Mouse (Mus musculus): ENCODE data around the gene Hagh. TPM values are rescaled to one million over a fixed set of nuclear protein-coding genes. Genes with fewer than 3 reads are reported as not detected.

The Hagh gene
- polyA plus RNA-seq, 1 experiment from 2014 or later, result 61.5 TPM

DNA sequence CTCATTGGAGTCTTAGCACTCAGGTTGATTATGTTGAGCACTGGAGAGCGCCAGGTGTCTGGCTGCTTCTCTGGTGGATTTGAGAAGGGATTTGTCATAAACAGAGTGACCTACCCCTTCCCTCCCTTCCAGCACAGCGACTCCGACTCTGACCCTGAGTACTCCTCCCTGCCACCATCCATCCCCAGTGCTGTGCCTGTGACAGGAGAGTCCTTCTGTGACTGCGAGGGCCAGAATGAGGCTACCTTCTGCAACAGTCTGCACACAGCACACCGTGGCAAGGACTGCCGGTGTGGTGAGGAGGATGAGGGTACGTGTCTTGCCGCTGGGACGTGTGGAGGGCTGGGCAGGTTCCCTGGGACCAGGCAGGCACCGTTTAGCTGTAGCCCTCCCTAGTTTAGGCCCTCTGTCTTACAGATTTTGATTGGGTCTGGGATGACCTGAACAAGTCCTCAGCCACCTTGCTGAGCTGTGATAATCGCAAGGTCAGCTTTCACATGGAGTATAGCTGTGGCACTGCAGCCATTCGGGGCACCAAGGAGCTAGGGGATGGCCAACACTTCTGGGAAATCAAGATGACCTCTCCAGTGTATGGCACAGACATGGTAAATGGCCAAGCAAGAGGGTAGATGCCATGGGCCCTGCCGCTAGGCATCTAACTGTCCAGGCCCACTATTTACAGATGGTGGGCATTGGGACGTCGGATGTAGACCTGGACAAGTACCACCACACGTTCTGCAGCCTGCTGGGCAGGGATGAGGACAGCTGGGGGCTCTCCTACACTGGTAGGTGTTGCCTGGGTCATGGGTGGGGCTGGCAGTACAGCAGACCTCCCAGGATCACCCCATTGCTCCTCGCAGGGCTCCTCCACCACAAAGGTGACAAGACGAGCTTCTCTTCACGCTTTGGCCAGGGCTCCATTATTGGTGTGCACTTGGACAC lies 50.5 kb downstream of the Hagh start:
- 89% methylated on average over 19 of the region's 19 CpGs for WGBS
- Histone ChIP-seq H3K27me3 (replicated peaks) (no peaks in the 10 kb centered on the region), H3K9me3 (no peaks in the 10 kb centered on the region), H3K27ac (no peak overlapping the region), H3K4me3 (no peak overlapping the region), H3K9ac (no peak overlapping the region), H3K4me2 (no peak overlapping the region), H3K4me1 (peaks cover 43% of the 10 kb centered on the region), H3K36me3 (replicated peaks) (peaks cover 24% of the 10 kb centered on the region)
- ATAC-seq (replicated peaks), result no peak

DNA sequence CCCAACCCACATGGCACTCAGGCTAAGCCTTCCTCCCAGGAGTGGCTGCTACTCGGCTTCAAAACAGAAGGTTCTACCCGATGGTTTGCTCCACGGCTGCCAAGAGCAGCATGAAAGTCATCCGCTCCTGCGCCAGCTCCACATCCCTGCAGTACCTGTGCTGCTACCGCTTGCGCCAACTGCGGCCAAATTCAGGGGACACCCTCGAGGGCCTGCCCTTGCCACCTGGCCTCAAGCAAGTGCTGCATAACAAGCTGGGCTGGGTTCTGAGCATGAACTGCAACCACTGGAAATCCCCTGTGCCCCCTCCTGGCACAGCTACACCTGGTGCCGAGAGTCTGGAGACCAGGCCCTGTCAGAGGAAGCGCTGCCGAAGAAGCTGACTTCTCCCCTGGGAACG lies 51.4 kb downstream of the Hagh start:
- Histone ChIP-seq H3K4me2 (no peak overlapping the region), H3K9me3 (no peaks in the 10 kb centered on the region), H3K9ac (no peak overlapping the region), H3K27me3 (replicated peaks) (no peaks in the 10 kb centered on the region), H3K4me1 (peaks cover 47% of the 10 kb centered on the region), H3K4me3 (no peak overlapping the region), H3K27ac (no peak overlapping the region), H3K36me3 (replicated peaks) (peaks cover 24% of the 10 kb centered on the region)
- 88% methylated on average over 13 of the region's 13 CpGs for WGBS
- ATAC-seq (replicated peaks), result no peak

DNA sequence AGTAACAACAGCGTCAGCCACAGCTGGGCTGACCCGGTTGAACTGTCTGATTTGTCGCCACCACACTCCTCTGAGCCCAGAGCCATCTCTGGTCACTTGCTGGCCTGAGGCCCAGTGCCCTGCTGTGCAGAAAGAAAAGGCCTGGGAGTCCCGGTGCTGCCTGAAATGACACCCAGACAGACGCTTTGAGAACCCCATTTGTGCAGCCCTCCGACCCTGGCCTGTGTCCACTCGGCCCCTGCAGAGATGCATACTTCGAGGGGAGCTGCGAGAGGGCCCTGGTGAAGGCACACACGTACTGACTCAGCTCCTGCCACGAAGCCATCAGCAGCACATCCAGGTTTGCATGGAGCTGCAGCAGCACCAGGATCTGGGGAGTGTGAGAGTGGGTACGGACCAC lies 52.8 kb downstream of the Hagh start:
- no peak overlapping the region for H3K27ac ChIP-seq
- 88% methylated on average over 12 of the region's 12 CpGs for WGBS
- H3K9me3 ChIP-seq, result no peaks in the 10 kb centered on the region
- no peaks in the 10 kb centered on the region for H3K27me3 ChIP-seq (replicated peaks)
- H3K9ac ChIP-seq, result no peak overlapping the region
- H3K4me3 ChIP-seq, result no peak overlapping the region
- H3K4me2 ChIP-seq, result no peak overlapping the region
- H3K4me1 ChIP-seq, result peaks cover 54% of the 10 kb centered on the region
- ATAC-seq (replicated peaks), result no peak
- peaks cover 27% of the 10 kb centered on the region for H3K36me3 ChIP-seq (replicated peaks)

DNA sequence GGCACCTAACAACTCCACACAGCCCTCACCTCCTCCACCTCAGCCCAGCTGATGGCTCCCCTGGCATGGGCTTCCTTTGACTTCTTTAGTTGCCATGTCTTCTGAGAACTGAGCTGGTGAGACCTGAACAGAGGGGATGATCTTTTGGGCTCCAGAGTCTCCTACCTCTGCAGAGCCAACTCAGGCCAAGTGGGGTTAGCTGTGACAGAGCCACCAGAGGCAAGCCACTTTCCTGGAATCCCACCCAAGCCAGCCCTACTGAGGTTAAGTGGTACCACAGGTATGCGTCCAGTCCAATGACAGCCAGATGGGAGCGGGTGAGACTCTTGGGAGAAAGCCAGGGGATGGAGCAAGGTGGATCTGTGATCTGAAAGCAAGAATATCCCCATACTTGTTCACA lies 53.3 kb downstream of the Hagh start:
- ATAC-seq (replicated peaks), result no peak
- peaks cover 54% of the 10 kb centered on the region for H3K4me1 ChIP-seq

DNA sequence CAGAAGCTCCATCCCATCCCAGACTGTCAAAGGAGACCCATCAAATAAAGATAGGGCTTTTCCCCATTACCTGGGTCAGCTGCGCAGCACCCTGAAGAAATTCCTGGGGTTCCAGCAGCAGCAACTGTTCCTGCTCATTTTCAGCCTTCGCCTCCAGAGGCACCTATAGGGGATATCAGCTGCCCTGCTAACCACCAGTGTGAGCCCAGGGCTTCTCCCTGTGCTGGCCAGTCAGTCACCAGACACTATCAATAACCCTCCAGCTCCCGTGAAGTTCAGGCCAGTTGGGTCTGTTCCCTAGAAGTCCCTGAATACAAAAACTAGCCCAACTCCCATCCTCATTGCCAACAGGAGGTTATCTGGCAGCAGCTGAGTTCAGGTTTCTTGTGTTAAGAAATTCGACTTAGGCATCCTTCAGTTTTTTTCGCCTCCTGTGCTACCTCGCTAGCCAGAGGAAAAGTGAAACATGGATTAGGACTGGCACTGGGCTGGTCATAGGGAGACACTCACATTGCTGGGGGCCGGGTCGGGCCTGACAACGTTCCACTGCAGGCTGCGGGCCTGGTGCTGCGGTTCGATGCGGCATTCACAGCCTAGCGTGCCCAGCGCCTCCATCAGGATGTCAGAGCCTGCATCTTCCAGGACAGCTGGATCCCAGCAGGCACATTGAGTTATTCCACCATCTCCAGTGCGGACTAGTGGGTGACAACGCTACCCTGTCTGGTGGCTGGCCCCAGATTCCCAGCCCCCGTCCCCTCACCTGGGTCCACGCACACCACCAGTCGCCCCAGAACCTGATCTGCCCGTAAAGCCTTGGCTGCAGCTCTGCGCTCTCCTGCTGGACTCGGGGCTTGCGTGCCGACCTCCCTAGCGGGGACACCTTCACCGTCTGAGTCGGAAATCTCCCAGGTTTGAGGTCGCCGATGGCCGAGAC lies 54.4 kb downstream of the Hagh start:
- no peaks in the 10 kb centered on the region for H3K9me3 ChIP-seq
- H3K4me2 ChIP-seq, result peak overlapping the region; percentile 92
- H3K27ac ChIP-seq, result peak overlapping the region; percentile 88
- peaks cover 50% of the 10 kb centered on the region for H3K4me1 ChIP-seq
- peak overlapping the region; percentile 90 for H3K9ac ChIP-seq
- peak; percentile 31 for ATAC-seq (replicated peaks)
- 12% methylated on average over 31 of the region's 31 CpGs for WGBS
- H3K36me3 ChIP-seq (replicated peaks), result peaks cover 42% of the 10 kb centered on the region
- peak overlapping the region; percentile 76 for H3K4me3 ChIP-seq
- H3K27me3 ChIP-seq (replicated peaks), result no peaks in the 10 kb centered on the region

More for the DNA sequence above, 53.3 kb downstream of the Hagh start:
- Histone ChIP-seq H3K27ac (no peak overlapping the region), H3K4me3 (no peak overlapping the region), H3K27me3 (replicated peaks) (no peaks in the 10 kb centered on the region), H3K36me3 (replicated peaks) (peaks cover 32% of the 10 kb centered on the region), H3K9me3 (no peaks in the 10 kb centered on the region), H3K9ac (no peak overlapping the region), H3K4me2 (no peak overlapping the region)
- WGBS, result 90% methylated on average over 2 of the region's 2 CpGs

DNA sequence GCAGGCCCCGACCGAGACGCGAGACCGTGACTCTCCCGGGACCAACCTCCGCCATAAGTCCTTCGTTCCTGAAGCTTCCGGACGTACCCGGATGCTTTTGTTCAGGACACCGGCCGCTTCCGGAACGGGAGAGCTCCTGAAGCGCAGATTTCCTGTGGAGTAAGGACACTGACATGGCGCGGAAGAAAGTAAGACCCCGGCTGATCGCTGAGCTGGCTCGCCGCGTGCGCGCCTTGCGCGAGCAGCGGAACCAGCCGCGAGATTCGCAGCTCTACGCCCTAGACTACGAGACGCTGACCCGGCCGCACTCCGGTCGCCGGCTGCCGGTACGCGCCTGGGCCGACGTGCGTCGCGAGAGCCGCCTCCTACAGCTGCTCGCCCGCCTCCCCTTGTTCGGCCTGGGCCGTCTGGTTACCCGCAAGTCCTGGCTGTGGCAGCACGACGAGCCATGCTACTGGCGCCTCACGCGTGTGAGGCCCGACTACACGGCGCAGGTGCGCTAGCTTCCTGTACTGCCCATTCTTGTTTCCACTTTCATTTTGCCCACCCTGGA lies 55.1 kb downstream of the Hagh start, which contains the start of the genes Eme2 and Mrps34:
TSS of gene Eme2 (minus strand) at position 93 of the 553 bp plus-strand sequence.
TSS of gene Mrps34 (plus strand) at position 122 of the 553 bp plus-strand sequence.
- H3K4me2 ChIP-seq, result peak within 1 kb of the TSS; percentile 92
- no peaks in the 10 kb centered on the region for H3K27me3 ChIP-seq (replicated peaks)
- peak within 1 kb of the TSS; percentile 88 for H3K27ac ChIP-seq
- H3K36me3 ChIP-seq (replicated peaks), result peaks cover 50% of the 10 kb centered on the region
- H3K4me3 ChIP-seq, result peak within 1 kb of the TSS; percentile 76
- WGBS, result under 1% methylated on average over 62 of the region's 62 CpGs
- ATAC-seq (replicated peaks), result peak; percentile 68
- peaks cover 50% of the 10 kb centered on the region for H3K4me1 ChIP-seq
- peak within 1 kb of the TSS; percentile 90 for H3K9ac ChIP-seq
- H3K9me3 ChIP-seq, result no peaks in the 10 kb centered on the region

DNA sequence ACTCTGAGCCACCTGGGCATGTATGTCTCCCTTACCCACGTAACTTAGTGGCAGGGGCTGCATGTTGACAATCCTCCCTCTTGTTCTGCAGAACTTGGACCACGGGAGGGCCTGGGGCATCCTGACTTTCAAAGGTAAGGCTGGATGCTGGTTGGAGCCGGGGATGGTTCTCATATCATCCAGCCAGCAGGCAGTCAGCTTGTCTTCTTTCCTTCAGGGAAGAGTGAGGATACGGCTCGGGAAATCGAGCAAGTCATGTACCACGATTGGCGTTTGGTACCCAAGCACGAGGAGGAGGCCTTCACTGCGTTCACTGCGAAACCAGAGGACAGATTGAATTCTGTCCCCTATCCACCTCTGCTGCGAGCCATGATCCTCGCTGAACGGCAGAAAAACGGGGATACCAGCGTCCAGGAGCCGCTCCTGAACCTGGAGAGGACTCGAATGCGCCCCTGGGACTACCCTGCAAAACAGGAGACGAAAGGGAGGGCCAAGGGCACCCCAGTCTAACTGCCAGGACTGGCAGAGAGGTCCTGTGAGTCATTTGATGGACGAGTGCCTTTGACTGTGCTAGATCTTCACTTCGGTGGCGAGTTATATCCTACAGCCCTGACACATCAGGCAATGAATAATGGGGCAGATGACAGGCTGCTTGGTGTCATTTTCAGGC lies 55.8 kb downstream of the Hagh start:
- WGBS, result 10% methylated on average over 23 of the region's 23 CpGs
- Histone ChIP-seq H3K4me2 (peak overlapping the region; percentile 92), H3K27me3 (replicated peaks) (no peaks in the 10 kb centered on the region), H3K9ac (peak overlapping the region; percentile 90), H3K27ac (peak overlapping the region; percentile 88), H3K9me3 (no peaks in the 10 kb centered on the region), H3K4me3 (peak overlapping the region; percentile 76), H3K36me3 (replicated peaks) (peaks cover 50% of the 10 kb centered on the region), H3K4me1 (peaks cover 50% of the 10 kb centered on the region)
- no peak for ATAC-seq (replicated peaks)

DNA sequence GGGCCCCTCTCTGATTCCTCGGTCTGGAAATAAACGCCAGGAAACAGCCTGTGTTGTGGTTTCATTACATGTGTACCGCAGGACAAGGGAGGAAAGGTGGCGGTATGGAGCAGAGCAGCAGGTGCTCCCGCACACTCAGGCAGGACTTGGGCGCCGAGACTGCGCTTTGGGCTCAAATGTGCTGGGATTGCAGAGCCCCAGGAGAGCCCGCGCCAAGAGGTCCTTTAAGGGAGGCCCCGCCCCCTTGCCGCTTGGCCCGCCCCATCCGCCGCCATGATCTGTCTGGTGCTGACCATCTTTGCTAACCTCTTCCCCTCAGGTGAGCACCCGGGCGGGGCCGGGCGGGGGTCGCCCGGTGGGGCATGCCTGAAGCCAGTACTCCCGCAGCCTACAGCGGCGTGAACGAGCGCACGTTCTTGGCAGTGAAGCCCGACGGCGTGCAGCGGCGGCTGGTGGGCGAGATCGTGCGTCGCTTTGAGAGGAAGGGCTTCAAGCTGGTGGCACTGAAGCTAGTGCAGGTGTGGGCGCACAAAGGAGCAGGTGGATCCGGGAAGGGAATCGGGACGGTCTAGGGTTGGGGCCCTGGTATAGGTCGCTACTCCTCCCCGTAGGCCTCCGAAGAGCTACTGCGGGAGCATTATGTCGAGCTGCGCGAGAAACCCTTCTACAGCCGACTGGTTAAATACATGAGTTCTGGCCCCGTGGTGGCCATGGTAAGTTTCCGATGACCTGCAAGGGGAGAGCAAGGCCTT lies 56.5 kb downstream of the Hagh start, which contains the start of gene Nme3:
TSS of gene Nme3 (plus strand) at position 260 of the 752 bp plus-strand sequence.
- no peaks in the 10 kb centered on the region for H3K27me3 ChIP-seq (replicated peaks)
- H3K9ac ChIP-seq, result peak within 1 kb of the TSS; percentile 90
- peaks cover 50% of the 10 kb centered on the region for H3K36me3 ChIP-seq (replicated peaks)
- H3K4me1 ChIP-seq, result peaks cover 50% of the 10 kb centered on the region
- no peaks in the 10 kb centered on the region for H3K9me3 ChIP-seq
- H3K4me3 ChIP-seq, result peak within 1 kb of the TSS; percentile 76
- under 1% methylated on average over 50 of the region's 50 CpGs for WGBS
- peak within 1 kb of the TSS; percentile 92 for H3K4me2 ChIP-seq
- ATAC-seq (replicated peaks), result peak; percentile 65
- H3K27ac ChIP-seq, result peak within 1 kb of the TSS; percentile 88

DNA sequence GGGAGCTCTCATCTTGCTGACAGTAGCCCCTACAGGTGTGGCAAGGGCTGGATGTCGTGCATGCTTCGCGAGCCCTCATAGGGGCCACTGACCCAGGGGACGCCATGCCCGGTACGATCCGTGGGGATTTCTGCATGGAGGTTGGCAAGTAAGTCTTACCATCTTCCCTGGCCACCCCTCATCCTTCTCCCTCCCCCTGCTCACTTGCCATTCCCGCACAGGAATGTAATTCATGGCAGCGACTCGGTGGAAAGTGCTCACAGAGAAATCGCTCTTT lies 57.0 kb downstream of the Hagh start:
- peak overlapping the region; percentile 92 for H3K4me2 ChIP-seq

DNA sequence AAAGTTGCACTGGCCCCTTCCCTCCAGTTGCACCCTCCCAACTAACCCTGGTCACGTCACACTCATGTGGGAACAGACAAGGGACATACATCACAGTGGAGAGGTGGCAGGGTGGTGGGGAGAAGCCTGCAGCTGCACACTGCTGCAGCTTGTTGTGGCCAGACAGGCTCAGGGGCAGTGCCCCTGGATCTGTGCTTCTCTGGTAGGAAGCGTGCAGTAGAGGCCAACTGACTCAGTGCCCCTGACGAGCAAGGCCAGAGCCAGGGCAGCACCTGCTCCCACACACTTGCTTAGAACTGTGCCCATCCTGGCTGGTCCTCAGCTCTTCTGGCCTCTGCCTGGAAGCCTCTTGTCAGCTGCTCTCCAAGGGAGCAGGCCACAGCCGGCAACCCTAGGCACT lies 57.7 kb downstream of the Hagh start:
- 81% methylated on average over 4 of the region's 4 CpGs for WGBS
- Histone ChIP-seq H3K27me3 (replicated peaks) (no peaks in the 10 kb centered on the region), H3K27ac (0 out of 2 replicates have a peak overlapping the region, but pooled peaks have one; percentile 14), H3K4me3 (peak overlapping the region; percentile 76), H3K4me1 (peaks cover 50% of the 10 kb centered on the region), H3K36me3 (replicated peaks) (peaks cover 60% of the 10 kb centered on the region), H3K9me3 (no peaks in the 10 kb centered on the region), H3K4me2 (peak overlapping the region; percentile 92), H3K9ac (peak overlapping the region; percentile 90; the same call in 1 of the 2 replicates)
- no peak for ATAC-seq (replicated peaks)

More for the DNA sequence above, 57.0 kb downstream of the Hagh start:
- Histone ChIP-seq H3K9me3 (no peaks in the 10 kb centered on the region), H3K4me3 (peak overlapping the region; percentile 76), H3K36me3 (replicated peaks) (peaks cover 54% of the 10 kb centered on the region), H3K9ac (peak overlapping the region; percentile 90), H3K27me3 (replicated peaks) (no peaks in the 10 kb centered on the region), H3K27ac (peak overlapping the region; percentile 88), H3K4me1 (peaks cover 50% of the 10 kb centered on the region)
- 30% methylated on average over 11 of the region's 11 CpGs for WGBS
- ATAC-seq (replicated peaks), result no peak

All from midbrain, embryonic 15.5 days (tissue).